Mouse (Mus musculus) T-helper 2 cell (primary cell): ENCODE measurements around the gene Ddx23.

Experiments
- in situ Hi-C: fragments of 300-600 bp; cut with MboI, MseI; formaldehyde crosslinking; loops from one replicate; pipeline ENCODE4 v1.15.1; 2025; ENCODE audit warnings: high pct_unique_total_duplicates

The Ddx23 gene

GRCm38 (mm10) chr15:98632921-98633320 is 29.8 kb downstream of the Ddx23 start:
- in situ Hi-C loops = no loop called here

- in situ Hi-C loops = no loop called here
Measured at GRCm38 (mm10) chr15:98632107-98632744, 30.5 kb downstream of the Ddx23 start.

- in situ Hi-C loops = no loop called here
Measured at GRCm38 (mm10) chr15:98631493-98631892, 31.2 kb downstream of the Ddx23 start.

- in situ Hi-C loops = no loop called here
Measured at GRCm38 (mm10) chr15:98630540-98630939, 32.2 kb downstream of the Ddx23 start, which contains the start of gene Cacnb3. Gene Cacnb3 (plus strand): TSS chr15:98630840.

GRCm38 (mm10) chr15:98629464-98629863 is 33.2 kb downstream of the Ddx23 start:
- in situ Hi-C loops = no loop called here

GRCm38 (mm10) chr15:98628589-98629254 is 34.0 kb downstream of the Ddx23 start:
- in situ Hi-C loops = no loop called here

GRCm38 (mm10) chr15:98626487-98627212 is 36.0 kb downstream of the Ddx23 start:
- in situ Hi-C loops = no loop called here

GRCm38 (mm10) chr15:98626078-98626477 is 36.6 kb downstream of the Ddx23 start:
- in situ Hi-C loops = no loop called here

GRCm38 (mm10) chr15:98623361-98623821 is 39.3 kb downstream of the Ddx23 start:
- in situ Hi-C loops = no loop called here

- in situ Hi-C loops = no loop called here
Measured at GRCm38 (mm10) chr15:98622721-98623120, 40.0 kb downstream of the Ddx23 start.

GRCm38 (mm10) chr15:98622199-98622598 is 40.5 kb downstream of the Ddx23 start:
- in situ Hi-C loops = no loop called here

GRCm38 (mm10) chr15:98617176-98617537 is 45.5 kb downstream of the Ddx23 start:
- in situ Hi-C loops = loop anchor here (5.0 to 10.0 kb wide), 2 partner anchors 35 to 442 kb away; no protein-coding TSS in a partner anchor

- in situ Hi-C loops = loop anchor here (5.0 to 10.0 kb wide), 2 partner anchors 34 to 442 kb away; no protein-coding TSS in a partner anchor
Measured at GRCm38 (mm10) chr15:98616362-98617175, 46.1 kb downstream of the Ddx23 start.

- in situ Hi-C loops = loop anchor here (5.0 to 10.0 kb wide), 2 partner anchors 33 to 441 kb away; no protein-coding TSS in a partner anchor
Measured at GRCm38 (mm10) chr15:98615751-98616150, 46.9 kb downstream of the Ddx23 start.

- in situ Hi-C loops = loop anchor here (5.0 to 10.0 kb wide), 2 partner anchors 33 to 440 kb away; no protein-coding TSS in a partner anchor
Measured at GRCm38 (mm10) chr15:98614971-98615370, 47.7 kb downstream of the Ddx23 start.

- in situ Hi-C loops = loop anchor here (10.0 kb wide), 1 partner anchor 440 kb away; no protein-coding TSS in a partner anchor
Measured at GRCm38 (mm10) chr15:98614551-98614950, 48.1 kb downstream of the Ddx23 start.

GRCm38 (mm10) chr15:98612229-98612628 is 50.5 kb downstream of the Ddx23 start:
- in situ Hi-C loops = loop anchor here (10.0 kb wide), 1 partner anchor 437 kb away; no protein-coding TSS in a partner anchor

GRCm38 (mm10) chr15:98610131-98610633 is 52.5 kb downstream of the Ddx23 start:
- in situ Hi-C loops = loop anchor here (10.0 kb wide), 1 partner anchor 435 kb away; no protein-coding TSS in a partner anchor

GRCm38 (mm10) chr15:98609331-98610130 is 53.2 kb downstream of the Ddx23 start, which contains the start of gene Adcy6:
Gene Adcy6 (minus strand): TSS chr15:98610076.
- in situ Hi-C loops = loop anchor here (10.0 kb wide), 1 partner anchor 435 kb away; no protein-coding TSS in a partner anchor

GRCm38 (mm10) chr15:98608784-98609250 is 53.9 kb downstream of the Ddx23 start:
- in situ Hi-C loops = no loop called here
